Mouse (Mus musculus) heart, postnatal 0 days (tissue): ENCODE measurements around the gene Pla2g4d. TPM values are rescaled to one million over a fixed set of nuclear protein-coding genes. Genes with fewer than 3 reads are reported as not detected.
A peak's percentile ranks its signal among the peaks of the same experiment; 100 is the strongest.

ENCODE experiments used
- ATAC-seq: fragments of 200-750 bp; cut with Nextera tagmentation; 2 replicates; pipeline ENCODE4 v1.8.0; 2017; ENCODE audit warnings: low read depth, moderate number of reproducible peaks, moderate library complexity; ENCODE audit not compliant: insufficient read depth
- DNase-seq: peaks from one replicate; pipeline ENCODE4 v3.0.0-alpha.2; 2016; ENCODE audit warnings: low spot score
- H3K27ac ChIP-seq: fragments of 300-500 bp; sonication (generic); 2 replicates; pipeline ENCODE4 v1.5.1; 2014; ENCODE audit warnings: low read depth, mild to moderate bottlenecking
- H3K27me3 ChIP-seq: fragments of 300-500 bp; sonication (generic); 2 replicates; pipeline ENCODE4 v1.6.1; 2014; ENCODE audit warnings: low read length, mixed read lengths; ENCODE audit not compliant: control insufficient read depth, insufficient read depth
- H3K36me3 ChIP-seq: fragments of 300-500 bp; sonication (generic); replicated peaks from 2 replicates; pipeline ENCODE4 v1.6.1; 2014; ENCODE audit warnings: low read length, mixed read lengths; ENCODE audit not compliant: control insufficient read depth, insufficient read depth
- H3K4me1 ChIP-seq: fragments of 300-500 bp; sonication (generic); 2 replicates; pipeline ENCODE4 v1.6.1; 2014; ENCODE audit warnings: antibody characterized with exemption; ENCODE audit not compliant: control insufficient read depth, insufficient read depth
- H3K4me2 ChIP-seq: fragments of 300-500 bp; sonication (generic); 2 replicates; pipeline ENCODE4 v1.6.1; 2014; ENCODE audit warnings: low read depth, mild to moderate bottlenecking, low read length, moderate library complexity
- H3K4me3 ChIP-seq: fragments of 300-500 bp; sonication (generic); 2 replicates; pipeline ENCODE4 v1.5.1; 2014; ENCODE audit warnings: low read depth, low read length
- H3K9ac ChIP-seq: fragments of 300-500 bp; sonication (generic); replicated peaks from 2 replicates; pipeline ENCODE4 v1.6.1; 2014; ENCODE audit warnings: low read depth, low read length, mixed read lengths
- H3K9me3 ChIP-seq: fragments of 300-500 bp; sonication (generic); replicated peaks from 2 replicates; pipeline ENCODE4 v1.6.1; 2016; ENCODE audit warnings: low read length; ENCODE audit not compliant: control insufficient read depth
- CTCF ChIP-seq: IDR thresholded peaks from 2 replicates; pipeline ENCODE4 v1.5.1; 2016; ENCODE audit warnings: antibody characterized with exemption, control low read depth, low read depth
- EP300 ChIP-seq: IDR thresholded peaks from 2 replicates; pipeline ENCODE4 v1.6.1; 2016; ENCODE audit warnings: antibody characterized with exemption, low read depth
- WGBS: fragments of 180-500 bp; shearing (Covaris S2); extraction: QIAGEN DNeasy Blood & Tissue Kit; methylation state at CpG from one replicate; pipeline ENCODE4 v1.1.7; 2014; 5-methylcytosine and 5-hydroxymethylcytosine counted together
- polyA plus RNA-seq: library from polyadenylated mRNA; unstranded; fragments of >200 nt; fragmentation: Nextera tagmentation; extraction: Ambion mirVana; gene quantifications from 2 replicates; pipeline ENCODE4 v1.2.1, GENCODE M21; 2015
- total RNA-seq: library from RNA; depleted of rRNA; stranded (reverse); fragments of >200 nt; gene quantifications from 2 replicates; pipeline ENCODE4 v1.2.3, GENCODE M21; 2014; ENCODE audit warnings: low replicate concordance

The Pla2g4d gene
- total and polyA plus RNA-seq, 2 experiments from 2014 or later, result not detected

- no peak overlapping the region for H3K27ac ChIP-seq
- no peak overlapping the region for H3K4me3 ChIP-seq
- H3K36me3 ChIP-seq, result no peaks in the 10 kb centered on the region
- H3K27me3 ChIP-seq, result no peaks in the 10 kb centered on the region
- no peak overlapping the region for H3K4me2 ChIP-seq
- ATAC-seq (no peak), DNase-seq (no peak)
- no peak overlapping the region for H3K9ac ChIP-seq
- WGBS, result 14% methylated on average over 8 of the region's 8 CpGs
- no peaks in the 10 kb centered on the region for H3K4me1 ChIP-seq
- H3K9me3 ChIP-seq, result no peaks in the 10 kb centered on the region
- TF ChIP-seq CTCF, result peak; percentile 72
- no peak for TF ChIP-seq EP300
These were observed 9.0 kb downstream of the Pla2g4d start for GRCm38 (mm10) chr2:120279961-120280360.

DNA sequence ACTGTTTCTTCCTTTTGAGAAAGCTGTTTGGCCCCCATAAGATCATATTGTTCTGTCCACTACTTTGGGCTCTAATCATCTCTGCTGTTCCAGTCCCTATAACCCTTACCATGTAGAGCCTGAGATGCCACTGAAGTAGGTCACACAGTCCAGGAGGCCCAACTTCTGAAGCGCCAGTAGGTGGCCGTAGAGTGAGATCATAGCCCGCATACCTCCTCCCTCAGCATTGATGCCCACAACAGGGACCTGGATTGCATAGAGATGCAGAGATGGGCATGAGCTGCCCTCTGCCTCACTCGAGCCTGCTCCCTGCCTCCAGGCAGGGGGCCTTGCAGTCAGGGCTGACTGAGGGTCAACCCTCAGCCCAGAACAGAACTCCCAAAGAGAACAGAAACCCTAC, 12.0 kb downstream of the Pla2g4d start:
- no peak overlapping the region for H3K4me3 ChIP-seq
- H3K9ac ChIP-seq, result no peak overlapping the region
- no peaks in the 10 kb centered on the region for H3K27me3 ChIP-seq
- H3K27ac ChIP-seq, result no peak overlapping the region
- no peak for ATAC-seq
- TF ChIP-seq CTCF (no peak), EP300 (no peak)
- no peaks in the 10 kb centered on the region for H3K9me3 ChIP-seq
- no peak for DNase-seq
- H3K4me1 ChIP-seq, result no peaks in the 10 kb centered on the region
- 75% methylated on average over 4 of the region's 4 CpGs for WGBS
- no peaks in the 10 kb centered on the region for H3K36me3 ChIP-seq
- no peak overlapping the region for H3K4me2 ChIP-seq

GRCm38 (mm10) chr2:120268635-120269034, 20.4 kb downstream of the Pla2g4d start:
- H3K9me3 ChIP-seq, result no peaks in the 10 kb centered on the region
- DNase-seq, result no peak
- no peak overlapping the region for H3K4me3 ChIP-seq
- peaks cover 3% of the 10 kb centered on the region; the same call in 1 of the 2 replicates for H3K4me1 ChIP-seq
- peak overlapping the region; percentile 30; the same call in 1 of the 2 replicates for H3K4me2 ChIP-seq
- H3K36me3 ChIP-seq, result no peaks in the 10 kb centered on the region
- WGBS, result 3% methylated on average over 9 of the region's 9 CpGs
- no peak overlapping the region for H3K9ac ChIP-seq
- TF ChIP-seq EP300 (no peak), CTCF (peak; percentile 36)
- no peak overlapping the region for H3K27ac ChIP-seq
- 0 out of 2 replicates have a peak, but pooled peaks have one; percentile 39 for ATAC-seq
- 0 out of 2 replicates have a peak, but pooled peaks cover 8% of the 10 kb centered on the region for H3K27me3 ChIP-seq

DNA sequence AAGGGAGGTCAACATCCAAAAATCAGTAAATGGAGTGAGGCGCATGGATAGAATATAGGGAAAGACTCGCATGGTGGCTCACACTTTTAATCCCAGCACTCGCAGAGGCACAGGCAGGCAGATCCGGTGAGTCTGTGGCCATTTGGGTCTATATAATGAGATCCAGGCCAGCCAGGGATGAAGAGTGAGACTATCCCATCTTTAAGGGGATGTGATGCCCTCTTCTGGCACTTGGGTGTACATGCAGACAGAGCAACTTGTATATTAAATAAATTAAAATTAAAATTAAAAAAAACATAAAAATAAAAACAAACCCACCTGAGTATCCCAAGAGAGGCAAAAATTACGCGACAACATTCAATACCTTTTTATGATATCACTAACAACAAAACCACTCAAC, 23.5 kb downstream of the Pla2g4d start:
- no peak overlapping the region for H3K4me3 ChIP-seq
- no peak for ATAC-seq

GRCm38 (mm10) chr2:120264858-120265257, 24.1 kb downstream of the Pla2g4d start:
- no peak for ATAC-seq
- peaks cover 3% of the 10 kb centered on the region; the same call in 1 of the 2 replicates for H3K4me1 ChIP-seq
- TF ChIP-seq CTCF (no peak), EP300 (no peak)
- H3K27ac ChIP-seq, result no peak overlapping the region
- H3K4me2 ChIP-seq, result no peak overlapping the region
- H3K36me3 ChIP-seq, result no peaks in the 10 kb centered on the region
- no peak overlapping the region for H3K9ac ChIP-seq
- 0 out of 2 replicates have a peak, but pooled peaks cover 8% of the 10 kb centered on the region for H3K27me3 ChIP-seq
- DNase-seq, result no peak
- H3K9me3 ChIP-seq, result no peaks in the 10 kb centered on the region
- no peak overlapping the region for H3K4me3 ChIP-seq
- 53% methylated on average over 10 of the region's 10 CpGs for WGBS

More for the DNA sequence above, 23.5 kb downstream of the Pla2g4d start:
- H3K36me3 ChIP-seq, result no peaks in the 10 kb centered on the region
- peaks cover 3% of the 10 kb centered on the region; the same call in 1 of the 2 replicates for H3K4me1 ChIP-seq
- H3K27ac ChIP-seq, result no peak overlapping the region
- no peak overlapping the region for H3K9ac ChIP-seq
- no peak overlapping the region for H3K4me2 ChIP-seq
- DNase-seq, result no peak
- no peaks in the 10 kb centered on the region for H3K9me3 ChIP-seq
- TF ChIP-seq EP300, result no peak
- peak; percentile 45 for TF ChIP-seq CTCF
- WGBS, result 60% methylated on average over 6 of the region's 6 CpGs
- H3K27me3 ChIP-seq, result 0 out of 2 replicates have a peak, but pooled peaks cover 8% of the 10 kb centered on the region

- WGBS, result 15% methylated on average over 1 of the region's 1 CpGs
- TF ChIP-seq EP300 (no peak), CTCF (no peak)
These were observed 26.1 kb downstream of the Pla2g4d start for GRCm38 (mm10) chr2:120262876-120263275.

More at GRCm38 (mm10) chr2:120262876-120263275, 26.1 kb downstream of the Pla2g4d start:
- Histone ChIP-seq H3K9ac (no peak overlapping the region), H3K27me3 (0 out of 2 replicates have a peak, but pooled peaks cover 8% of the 10 kb centered on the region), H3K9me3 (no peaks in the 10 kb centered on the region), H3K36me3 (no peaks in the 10 kb centered on the region), H3K4me3 (no peak overlapping the region), H3K27ac (no peak overlapping the region), H3K4me2 (no peak overlapping the region), H3K4me1 (no peaks in the 10 kb centered on the region)
- DNase-seq (no peak), ATAC-seq (no peak)
